Mouse (Mus musculus) bone marrow macrophage, adult 2 months (primary cell): ENCODE measurements at regions not wholly inside any gene's neighbourhood (a gene's known extent, or its start where the extent isn't known, plus 50 kb on each side); places are given as distances from the start of the nearest gene placed in this dataset.

Experiments used
- H3K27ac ChIP-seq: 2 replicates; pipeline ENCODE4 v1.5.1; 2012; ENCODE audit warnings: low read depth, low read length; ENCODE audit not compliant: insufficient read depth
- H3K4me1 ChIP-seq: 2 replicates; pipeline ENCODE4 v1.6.1; 2012; ENCODE audit warnings: low read length; ENCODE audit not compliant: control insufficient read depth, insufficient read depth
- H3K4me3 ChIP-seq: 2 replicates; pipeline ENCODE4 v1.5.1; 2012; ENCODE audit warnings: mild to moderate bottlenecking, low read length, moderate library complexity; ENCODE audit not compliant: insufficient read depth
- CTCF ChIP-seq: IDR thresholded peaks from 2 replicates; pipeline ENCODE4 v1.5.1; 2012; ENCODE audit warnings: low read depth, mild to moderate bottlenecking, low read length, moderate library complexity
- POLR2A ChIP-seq: IDR thresholded peaks from 2 replicates; pipeline ENCODE4 v1.6.1; 2012; ENCODE audit warnings: mild to moderate bottlenecking, low read depth, low read length, borderline replicate concordance

GRCm38 (mm10) chr9:61631097-61631496, 258.9 kb downstream of the Tle3 start:
- no peak overlapping the region for H3K4me3 ChIP-seq
- peaks cover 14% of the 10 kb centered on the region for H3K4me1 ChIP-seq
- no peak overlapping the region for H3K27ac ChIP-seq
- no peak for TF ChIP-seq CTCF
- no peak for TF ChIP-seq POLR2A

DNA sequence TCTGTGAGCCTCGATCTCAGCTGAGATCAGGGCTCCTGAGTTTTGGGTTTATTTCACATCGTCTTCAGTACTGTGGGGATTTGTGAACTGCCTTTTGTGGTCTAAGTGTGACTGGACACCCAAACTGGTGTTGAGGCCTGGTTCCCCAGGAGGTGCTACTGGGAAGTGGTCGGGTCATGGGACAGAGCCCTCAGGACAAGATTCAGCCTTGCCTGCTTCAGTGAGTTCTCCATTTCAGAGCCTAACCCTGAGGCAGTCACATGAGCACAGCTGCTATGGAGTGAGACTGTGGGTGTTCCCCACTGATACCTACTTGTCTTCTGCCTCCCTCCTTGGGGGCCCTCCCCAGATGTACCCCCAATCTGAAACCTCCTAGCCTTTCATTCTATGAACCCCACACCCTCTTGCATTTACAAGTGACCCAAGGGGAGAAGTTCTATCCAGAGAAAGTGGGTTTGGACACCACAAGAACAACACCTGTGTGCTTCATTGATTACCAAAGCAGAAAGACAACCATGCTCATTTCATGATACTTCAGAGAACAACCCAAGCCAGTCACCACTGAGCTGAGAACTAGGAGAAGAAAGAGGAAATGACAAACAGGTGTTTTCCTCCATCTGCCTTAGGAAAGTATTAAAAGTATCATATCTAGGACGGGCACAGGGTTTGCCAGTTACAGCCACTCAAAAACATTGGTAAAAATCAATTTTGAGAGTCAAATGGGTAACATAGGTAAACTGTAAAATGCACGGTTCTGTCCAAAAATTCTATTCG, 255.8 kb downstream of the Tle3 start:
- Histone ChIP-seq H3K4me3 (no peak overlapping the region), H3K4me1 (peaks cover 14% of the 10 kb centered on the region), H3K27ac (peak overlapping the region; percentile 32; the same call in 1 of the 2 replicates)
- TF ChIP-seq POLR2A, result no peak
- no peak for TF ChIP-seq CTCF

GRCm38 (mm10) chr9:61622933-61623332, 250.8 kb downstream of the Tle3 start:
- H3K4me3 ChIP-seq, result no peak overlapping the region
- TF ChIP-seq CTCF (no peak), POLR2A (no peak)
- peaks cover 9% of the 10 kb centered on the region for H3K4me1 ChIP-seq
- no peak overlapping the region for H3K27ac ChIP-seq

DNA sequence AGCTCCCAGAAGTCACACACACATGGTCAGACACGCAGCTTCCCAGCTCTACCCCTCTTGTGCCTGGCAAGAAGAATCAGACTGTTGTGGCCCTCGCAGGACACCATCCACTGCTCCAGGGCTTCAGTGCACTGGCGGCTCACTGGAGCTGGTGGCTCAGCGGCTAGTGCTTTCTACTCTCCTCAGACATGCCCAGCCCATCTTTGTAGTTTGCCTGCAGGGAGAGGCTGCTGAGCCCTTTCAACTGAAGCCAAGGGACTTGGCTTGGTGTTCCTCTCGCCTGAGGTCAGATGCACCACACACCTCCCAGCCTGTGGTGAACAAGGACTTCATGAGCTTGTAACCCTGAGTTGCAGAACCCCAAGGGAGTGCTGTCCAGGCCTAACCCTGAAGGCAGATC, 249.8 kb downstream of the Tle3 start:
- Histone ChIP-seq H3K4me1 (no peaks in the 10 kb centered on the region), H3K4me3 (no peak overlapping the region), H3K27ac (no peak overlapping the region)
- TF ChIP-seq CTCF (no peak), POLR2A (no peak)

DNA sequence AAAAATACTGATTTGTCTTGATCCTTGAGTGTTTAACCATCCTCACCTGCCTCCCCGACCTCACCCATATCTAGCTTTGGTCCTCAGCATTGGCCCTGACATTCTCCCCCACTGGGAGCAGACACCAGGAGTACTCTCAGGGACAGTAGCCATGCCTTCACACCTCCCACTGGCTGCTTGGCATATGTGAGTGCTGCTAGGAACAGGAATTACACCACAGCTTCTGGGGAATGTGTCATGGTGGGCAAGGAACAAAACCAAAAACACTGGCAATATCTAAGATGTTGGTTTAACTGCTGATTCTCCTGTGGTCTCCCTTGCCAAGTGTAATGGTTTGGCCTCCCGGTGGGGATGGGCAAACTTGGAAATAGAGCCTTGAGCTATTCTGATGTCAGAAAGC, 248.6 kb downstream of the Tle3 start:
- Histone ChIP-seq H3K27ac (no peak overlapping the region), H3K4me3 (no peak overlapping the region), H3K4me1 (no peaks in the 10 kb centered on the region)
- TF ChIP-seq CTCF (no peak), POLR2A (no peak)

- H3K4me1 ChIP-seq, result no peaks in the 10 kb centered on the region
- TF ChIP-seq POLR2A (no peak), CTCF (no peak)
- H3K27ac ChIP-seq, result no peak overlapping the region
- H3K4me3 ChIP-seq, result no peak overlapping the region
Observed at GRCm38 (mm10) chr9:61620105-61620504, 247.9 kb downstream of the Tle3 start.

- Histone ChIP-seq H3K4me3 (no peak overlapping the region), H3K27ac (no peak overlapping the region), H3K4me1 (no peaks in the 10 kb centered on the region)
- TF ChIP-seq CTCF (no peak), POLR2A (no peak)
Observed at GRCm38 (mm10) chr9:61618510-61619249, 246.5 kb downstream of the Tle3 start.

DNA sequence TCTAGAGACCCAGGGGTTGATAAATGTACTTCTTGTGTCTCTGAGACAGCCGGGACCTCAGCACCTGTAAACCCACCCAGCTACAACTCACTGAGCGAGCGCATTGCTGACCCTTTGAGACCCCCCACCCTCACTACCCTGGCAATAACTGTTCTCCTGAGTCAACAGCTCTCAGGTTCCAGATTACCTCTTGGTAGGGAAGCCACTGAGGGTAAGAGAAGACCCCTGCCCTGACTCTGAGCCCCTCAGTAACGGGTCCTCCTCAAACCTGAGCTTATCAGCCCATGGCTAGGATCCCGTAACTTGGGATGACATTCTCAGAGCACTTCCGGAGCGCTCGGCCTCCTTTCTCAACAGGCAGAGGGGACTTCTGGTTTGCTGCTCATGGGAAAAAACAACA, 245.8 kb downstream of the Tle3 start:
- no peak for TF ChIP-seq CTCF
- TF ChIP-seq POLR2A, result no peak
- Histone ChIP-seq H3K27ac (no peak overlapping the region), H3K4me1 (no peaks in the 10 kb centered on the region), H3K4me3 (no peak overlapping the region)

GRCm38 (mm10) chr9:61615556-61615955, 243.4 kb downstream of the Tle3 start:
- H3K4me1 ChIP-seq, result no peaks in the 10 kb centered on the region
- H3K4me3 ChIP-seq, result no peak overlapping the region
- no peak overlapping the region for H3K27ac ChIP-seq
- no peak for TF ChIP-seq POLR2A
- no peak for TF ChIP-seq CTCF

- Histone ChIP-seq H3K27ac (no peak overlapping the region), H3K4me1 (no peaks in the 10 kb centered on the region), H3K4me3 (no peak overlapping the region)
- TF ChIP-seq CTCF (no peak), POLR2A (no peak)
Observed at GRCm38 (mm10) chr9:61607576-61607975, 235.4 kb downstream of the Tle3 start.
